Mouse (Mus musculus): ENCODE data around the gene Trio.
A peak's percentile ranks its signal among the peaks of the same experiment; 100 is the strongest.

Trio gene

GRCm38 (mm10) chr15:27926450-27926849 is 99.2 kb downstream of the Trio start:
- DNase-seq (ENCODE audit: inconsistent age in 2 of 2, low spot score in 1 of 2), result no peak

GRCm38 (mm10) chr15:27925865-27926264 is 99.8 kb downstream of the Trio start:
- DNase-seq (ENCODE audit: inconsistent age in 2 of 2, low spot score in 1 of 2), result no peak

GRCm38 (mm10) chr15:27925004-27925635 is 100.5 kb downstream of the Trio start:
- DNase-seq (ENCODE audit: inconsistent age in 2 of 2, low spot score in 1 of 2), result no peak

GRCm38 (mm10) chr15:27923987-27924341 is 101.7 kb downstream of the Trio start:
- DNase-seq (ENCODE audit: inconsistent age in 2 of 2, low spot score in 1 of 2), result no peak

GRCm38 (mm10) chr15:27923280-27923986 is 102.2 kb downstream of the Trio start:
- DNase-seq (ENCODE audit: inconsistent age in 2 of 2, low spot score in 1 of 2), result peak; percentile 85 to 91

- no peak for DNase-seq (ENCODE audit: inconsistent age in 2 of 2, low spot score in 1 of 2)
Measured at GRCm38 (mm10) chr15:27920751-27921150, 104.9 kb downstream of the Trio start.

- peak; percentile 41 to 82 for DNase-seq (ENCODE audit: inconsistent age in 2 of 2, low spot score in 1 of 2)
Measured at GRCm38 (mm10) chr15:27919540-27919939, 106.1 kb downstream of the Trio start.

GRCm38 (mm10) chr15:27918798-27919197 is 106.8 kb downstream of the Trio start:
- no peak for DNase-seq (ENCODE audit: inconsistent age in 2 of 2, low spot score in 1 of 2)

GRCm38 (mm10) chr15:27916204-27916603 is 109.4 kb downstream of the Trio start:
- no peak for DNase-seq (ENCODE audit: inconsistent age in 2 of 2, low spot score in 1 of 2)

GRCm38 (mm10) chr15:27913013-27913412 is 112.6 kb downstream of the Trio start:
- no peak for DNase-seq (ENCODE audit: inconsistent age in 2 of 2, low spot score in 1 of 2)

GRCm38 (mm10) chr15:27911196-27911595 is 114.5 kb downstream of the Trio start:
- no peak for DNase-seq (ENCODE audit: inconsistent age in 2 of 2, low spot score in 1 of 2)

- DNase-seq (ENCODE audit: inconsistent age in 2 of 2, low spot score in 1 of 2), result no peak
Measured at GRCm38 (mm10) chr15:27910179-27910578, 115.5 kb downstream of the Trio start.

GRCm38 (mm10) chr15:27907649-27908048 is 118.0 kb downstream of the Trio start:
- DNase-seq (ENCODE audit: inconsistent age in 2 of 2, low spot score in 1 of 2), result no peak

GRCm38 (mm10) chr15:27906409-27906808 is 119.2 kb downstream of the Trio start:
- DNase-seq (ENCODE audit: inconsistent age in 2 of 2, low spot score in 1 of 2), result peak in 1 of 2 experiments; percentile 69

GRCm38 (mm10) chr15:27905341-27905740 is 120.3 kb downstream of the Trio start:
- DNase-seq (ENCODE audit: inconsistent age in 2 of 2, low spot score in 1 of 2), result peak; percentile 37 to 77

GRCm38 (mm10) chr15:27904346-27905005 is 121.2 kb downstream of the Trio start:
- no peak for DNase-seq (ENCODE audit: inconsistent age in 2 of 2, low spot score in 1 of 2)

- no peak for DNase-seq (ENCODE audit: inconsistent age in 2 of 2, low spot score in 1 of 2)
Measured at GRCm38 (mm10) chr15:27901200-27901599, 124.4 kb downstream of the Trio start.

GRCm38 (mm10) chr15:27898795-27899406 is 126.7 kb downstream of the Trio start:
- DNase-seq (ENCODE audit: inconsistent age in 2 of 2, low spot score in 1 of 2), result no peak

GRCm38 (mm10) chr15:27894112-27894511 is 131.5 kb downstream of the Trio start:
- no peak for DNase-seq (ENCODE audit: inconsistent age in 2 of 2, low spot score in 1 of 2)

GRCm38 (mm10) chr15:27892029-27892428 is 133.6 kb downstream of the Trio start:
- no peak for DNase-seq (ENCODE audit: inconsistent age in 2 of 2, low spot score in 1 of 2)

- no peak for DNase-seq (ENCODE audit: inconsistent age in 2 of 2, low spot score in 1 of 2)
Measured at GRCm38 (mm10) chr15:27890666-27891065, 135.0 kb downstream of the Trio start.

- no peak for DNase-seq (ENCODE audit: inconsistent age in 2 of 2, low spot score in 1 of 2)
Measured at GRCm38 (mm10) chr15:27888153-27888552, 137.5 kb downstream of the Trio start.
